Mouse (Mus musculus) Patski (cell line): ENCODE measurements around the gene C9orf72. TPM values are rescaled to one million over a fixed set of nuclear protein-coding genes. Genes with fewer than 3 reads are reported as not detected.

Experiments used
- ATAC-seq: fragments of 100-300 bp; one replicate; pipeline ENCODE4 v1.8.0; 2021
- CTCF ChIA-PET: fragments of 350-600 bp; sonication (Branson Sonifier 250); formaldehyde crosslinking; loops from one replicate; lab custom pipeline; 2022; ENCODE audit warnings: inconsistent platforms; lab: Charles Lee
- POLR2A ChIA-PET: fragments of 350-600 bp; sonication (Branson Sonifier 250); formaldehyde crosslinking; loops from one replicate; lab custom pipeline; 2022; ENCODE audit warnings: antibody characterized with exemption, inconsistent platforms; lab: Charles Lee
- DNase-seq: peaks from one replicate; pipeline ENCODE4 v3.0.0-alpha.2; 2011; ENCODE audit warnings: low read depth, low spot score
- H3K27me3 ChIP-seq: fragments of 371-371 bp; one replicate; pipeline ENCODE4 v1.5.1; 2021
- CTCF ChIP-seq: fragments of 100-300 bp; IDR thresholded peaks from one replicate; pipeline ENCODE4 v1.5.1; 2021
- in situ Hi-C: fragments of 300-500 bp; cut with MboI; formaldehyde crosslinking; loops from 3 replicates; pipeline ENCODE4 v1.11.1; 2018; ENCODE audit warnings: low pct_unique_long_range_greater_than_20kb, mixed read lengths
- polyA plus RNA-seq: library from polyadenylated mRNA; unstranded; gene quantifications from one replicate; pipeline ENCODE4 v1.2.3, GENCODE M21; 2021

C9orf72 gene
- polyA plus RNA-seq, 1 experiment from 2014 or later, result 10.0 TPM

- TF ChIP-seq CTCF, result peak; percentile 99
- POLR2A ChIA-PET, result interaction anchor here (0.6 to 1.3 kb wide), 3 partner anchors 12 to 144 kb away, joined by 3 read pairs; no protein-coding TSS in a partner anchor
- in situ Hi-C loops, result loop anchor here (5.0 to 10.0 kb wide), 2 partner anchors 55 to 172 kb away; no protein-coding TSS in a partner anchor
- CTCF ChIA-PET, result interaction anchor here (0.8 to 2.1 kb wide), 12 partner anchors 9 to 197 kb away, joined by 3 to 6 read pairs (median 4); no protein-coding TSS in a partner anchor
- no peaks in the 10 kb centered on the region for H3K27me3 ChIP-seq
- peak; percentile 98 for ATAC-seq
- DNase-seq, result no peak
These were observed 69.0 kb downstream of the C9orf72 start, which contains the start of gene Mob3b for GRCm38 (mm10) chr4:35156751-35157611. Mob3b (minus strand) TSS chr4:35157484.

- ChIA-PET POLR2A (no interaction called here), CTCF (no interaction called here)
- no peak for TF ChIP-seq CTCF
- ATAC-seq (no peak), DNase-seq (no peak)
- no peaks in the 10 kb centered on the region for H3K27me3 ChIP-seq
- in situ Hi-C loops, result loop anchor here (5.0 to 10.0 kb wide), 2 partner anchors 54 to 171 kb away; no protein-coding TSS in a partner anchor
These were observed 69.8 kb downstream of the C9orf72 start for GRCm38 (mm10) chr4:35156149-35156611.

- ChIA-PET POLR2A (no interaction called here), CTCF (interaction anchor here (1.3 kb wide), 1 partner anchor 12 kb away, joined by 5 read pairs; no protein-coding TSS in a partner anchor)
- in situ Hi-C loops, result loop anchor here (5.0 to 10.0 kb wide), 2 partner anchors 53 to 171 kb away; no protein-coding TSS in a partner anchor
- no peaks in the 10 kb centered on the region for H3K27me3 ChIP-seq
- DNase-seq (no peak), ATAC-seq (no peak)
- peak; percentile 35 for TF ChIP-seq CTCF
These were observed 70.6 kb downstream of the C9orf72 start for GRCm38 (mm10) chr4:35155132-35155922.

GRCm38 (mm10) chr4:35154051-35154450, 71.9 kb downstream of the C9orf72 start:
- ATAC-seq (no peak), DNase-seq (no peak)
- TF ChIP-seq CTCF, result no peak
- ChIA-PET POLR2A (no interaction called here), CTCF (interaction anchor here (1.3 kb wide), 1 partner anchor 13 kb away, joined by 5 read pairs; no protein-coding TSS in a partner anchor)
- H3K27me3 ChIP-seq, result no peaks in the 10 kb centered on the region
- in situ Hi-C loops, result loop anchor here (10.0 kb wide), 1 partner anchor 169 kb away; no protein-coding TSS in a partner anchor

GRCm38 (mm10) chr4:35151756-35152155, 74.2 kb downstream of the C9orf72 start, which contains the start of gene Ifnk:
Ifnk (plus strand) TSS chr4:35152056.
- no peak for ATAC-seq
- no peak for TF ChIP-seq CTCF
- in situ Hi-C loops, result loop anchor here (10.0 kb wide), 1 partner anchor 167 kb away; no protein-coding TSS in a partner anchor
- ChIA-PET POLR2A (no interaction called here), CTCF (no interaction called here)
- H3K27me3 ChIP-seq, result no peaks in the 10 kb centered on the region
- no peak for DNase-seq

GRCm38 (mm10) chr4:35150706-35151105, 75.3 kb downstream of the C9orf72 start:
- in situ Hi-C loops, result loop anchor here (10.0 kb wide), 1 partner anchor 166 kb away; no protein-coding TSS in a partner anchor
- DNase-seq, result no peak
- TF ChIP-seq CTCF, result no peak
- no peaks in the 10 kb centered on the region for H3K27me3 ChIP-seq
- no peak for ATAC-seq
- ChIA-PET POLR2A (no interaction called here), CTCF (no interaction called here)

- CTCF ChIA-PET, result interaction anchor here (1.5 kb wide), 1 partner anchor 9 kb away, joined by 4 read pairs; the partner anchor contains the start of gene Mob3b
- in situ Hi-C loops, result no loop called here
- no peak for DNase-seq
- TF ChIP-seq CTCF, result no peak
- POLR2A ChIA-PET, result interaction anchor here (0.6 kb wide), 1 partner anchor 191 kb away, joined by 4 read pairs; no protein-coding TSS in a partner anchor
- no peaks in the 10 kb centered on the region for H3K27me3 ChIP-seq
- ATAC-seq, result no peak
These were observed 77.6 kb downstream of the C9orf72 start for GRCm38 (mm10) chr4:35148326-35148725.

- ATAC-seq, result no peak
- DNase-seq, result no peak
- ChIA-PET CTCF (no interaction called here), POLR2A (interaction anchor here (0.5 kb wide), 1 partner anchor 43 kb away, joined by 3 read pairs; no protein-coding TSS in a partner anchor)
- no peak for TF ChIP-seq CTCF
- in situ Hi-C loops, result no loop called here
- H3K27me3 ChIP-seq, result no peaks in the 10 kb centered on the region
These were observed 79.4 kb downstream of the C9orf72 start for GRCm38 (mm10) chr4:35146597-35146996.

- no peak for DNase-seq
- H3K27me3 ChIP-seq, result no peaks in the 10 kb centered on the region
- ATAC-seq, result peak; percentile 67
- in situ Hi-C loops, result no loop called here
- ChIA-PET CTCF (interaction anchor here (1.4 kb wide), 1 partner anchor 11 kb away, joined by 3 read pairs; the partner anchor contains the start of gene Mob3b), POLR2A (no interaction called here)
- no peak for TF ChIP-seq CTCF
These were observed 80.2 kb downstream of the C9orf72 start for GRCm38 (mm10) chr4:35145726-35146125.
